Mouse (Mus musculus) ovary, adult 10 weeks (tissue): ENCODE measurements around the gene Ppm1f. TPM values are rescaled to one million over a fixed set of nuclear protein-coding genes. Genes with fewer than 3 reads are reported as not detected.

Experiments
- polyA plus RNA-seq: library from polyadenylated mRNA; stranded (reverse); fragments of 350-450 nt; fragmentation: Illumina TruSeq; extraction: RNeasy Lipid Tissue Mini Kit (QIAGEN cat#74804); gene quantifications from one replicate; pipeline ENCODE4 v1.2.3, GENCODE M21; 2014

Gene Ppm1f
- polyA plus RNA-seq, result 10.1 TPM

GRCm38 (mm10) chr16:16896382-16897055, at the start of gene Ppm1f:
TSS of gene Ppm1f (plus strand) at chr16:16896469.

GRCm38 (mm10) chr16:16863978-16864377, 32.3 kb upstream of the Ppm1f start, which contains the start of gene Igll1:
TSS of gene Igll1 (minus strand) at chr16:16863985.

GRCm38 (mm10) chr16:16870617-16871331, 25.5 kb upstream of the Ppm1f start, which contains the start of the genes Top3b and Vpreb1:
TSS of gene Top3b (plus strand) at chr16:16870736.
TSS of gene Vpreb1 (minus strand) at chr16:16870843.

Other genes with a start within 250 kb of the Ppm1f start
- gene Olfr19, start 220.1 kb upstream of the Ppm1f start, polyA plus RNA-seq, result not detected
- 9.4 TPM for gene Spag6l, start 67.0 kb upstream of the Ppm1f start, polyA plus RNA-seq
- not detected for gene Igll1, start 32.5 kb upstream of the Ppm1f start, polyA plus RNA-seq
- 17.3 TPM for gene Top3b, start 25.7 kb upstream of the Ppm1f start, polyA plus RNA-seq
- not detected for gene Vpreb1, start 25.6 kb upstream of the Ppm1f start, polyA plus RNA-seq
- gene Mapk1, start 86.9 kb downstream of the Ppm1f start, polyA plus RNA-seq, result 327 TPM
- gene Ypel1, start 173.2 kb downstream of the Ppm1f start, polyA plus RNA-seq, result 8.2 TPM
- 169 TPM for gene Ppil2, start 214.8 kb downstream of the Ppm1f start, polyA plus RNA-seq
- not detected for gene 2610318N02Rik, start 228.7 kb downstream of the Ppm1f start, polyA plus RNA-seq
- gene Sdf2l1, start 235.9 kb downstream of the Ppm1f start, polyA plus RNA-seq, result 15.0 TPM
- not detected for gene Ydjc, start 248.2 kb downstream of the Ppm1f start, polyA plus RNA-seq